In the genomic region with DNA sequence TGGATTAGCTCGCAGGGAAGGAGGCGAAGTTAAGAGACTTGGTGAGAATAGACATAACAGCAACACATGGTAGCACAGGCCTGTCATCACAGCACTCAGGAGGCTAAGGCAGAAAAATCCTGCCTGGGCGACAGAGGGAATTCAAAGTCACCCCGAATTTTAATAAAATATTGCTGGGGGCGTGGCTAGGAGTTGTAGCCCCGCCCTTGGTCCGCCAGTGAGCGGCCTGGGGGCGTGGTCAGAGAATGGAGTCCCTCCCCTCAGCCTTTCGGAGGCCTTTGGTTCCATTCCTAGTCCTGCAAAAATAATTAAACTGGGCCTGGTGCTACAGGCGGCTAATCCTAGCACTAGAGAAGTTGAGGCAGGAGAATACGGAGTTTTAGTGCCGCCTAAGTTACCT, we compare ENCODE assay signal across 9 mouse cellular contexts. TPM values are rescaled to one million over a fixed set of nuclear protein-coding genes. Genes with fewer than 3 reads are reported as not detected.
DNase-seq lines count a peak whose midpoint lies in the region; ATAC-seq and TF ChIP-seq lines count a peak whose summit lies in the region.
"Had no signal": no experiment of that assay in that cellular context is flagged by ENCODE, and none has a peak within 500 bp of the region (broad histone marks: within the 10 kb centered on the region; RNA-seq: fewer than 3 reads in every experiment).

No protein-coding gene starts in this region.

- no peak for DNase-seq in limb, embryonic 10.5 days (ENCODE audit: low spot score)
- no peak for DNase-seq in G1E (ENCODE audit: low spot score)
- no peak for DNase-seq in embryonic facial prominence, embryonic 10.5 days (ENCODE audit: low spot score)
- DNase-seq in liver, embryonic 14.5 days (ENCODE audit: low read depth in 3 of 3, low spot score in 3 of 3), result peak; percentile 56 to 63 (median 56)
- DNase-seq in gastrocnemius, postnatal 4 days (ENCODE audit: low spot score in 2 of 2), result no peak
- no peak for DNase-seq in Muller cell, postnatal 12 days (ENCODE audit: inconsistent ontology term)

- WGBS in limb, embryonic 12.5 days, result 7% methylated on average over 13 of the region's 13 CpGs
- 6% methylated on average over 13 of the region's 13 CpGs for WGBS in limb, embryonic 10.5 days
- WGBS in embryonic facial prominence, embryonic 10.5 days, result 11% methylated on average over 13 of the region's 13 CpGs
- WGBS in liver, embryonic 14.5 days (ENCODE audit: insufficient replicate concordance), result 10% methylated on average over 13 of the region's 13 CpGs

- no peak for TF ChIP-seq EP300 in liver, embryonic 14.5 days (IDR thresholded peaks at IDR 0.05; ENCODE audit: low read depth)

- H3K9me3 ChIP-seq in limb, embryonic 12.5 days, result no peaks in the 10 kb centered on the region
- no peaks in the 10 kb centered on the region for H3K9me3 ChIP-seq in limb, embryonic 10.5 days (replicated peaks)
- no peaks in the 10 kb centered on the region for H3K9me3 ChIP-seq in G1E (replicated peaks)
- H3K9me3 ChIP-seq in embryonic facial prominence, embryonic 10.5 days, result no peaks in the 10 kb centered on the region
- no peaks in the 10 kb centered on the region for H3K9me3 ChIP-seq in liver, embryonic 14.5 days (ENCODE audit: control insufficient read depth, low read length)

- no peak for TF ChIP-seq CTCF in G1E (IDR thresholded peaks at IDR 0.05; ENCODE audit: low read depth, low read length)
- TF ChIP-seq CTCF in liver, embryonic 14.5 days (IDR thresholded peaks at IDR 0.05; ENCODE audit: low read depth), result no peak

- H3K36me3 ChIP-seq in limb, embryonic 12.5 days, result no peaks in the 10 kb centered on the region
- 0 out of 2 replicates have a peak, but pooled peaks cover 1% of the 10 kb centered on the region for H3K36me3 ChIP-seq in limb, embryonic 10.5 days
- H3K36me3 ChIP-seq in G1E (replicated peaks), result peaks cover 7% of the 10 kb centered on the region
- H3K36me3 ChIP-seq in embryonic facial prominence, embryonic 10.5 days (replicated peaks), result peaks cover 2% of the 10 kb centered on the region; the same call in 1 of the 2 replicates
- no peaks in the 10 kb centered on the region for H3K36me3 ChIP-seq in liver, embryonic 14.5 days (replicated peaks; ENCODE audit: control insufficient read depth, insufficient read depth, low read depth)

- H3K4me3 ChIP-seq in limb, embryonic 12.5 days (replicated peaks), result no peak overlapping the region
- H3K4me3 ChIP-seq in limb, embryonic 10.5 days, result no peak overlapping the region
- H3K4me3 ChIP-seq in G1E (ENCODE audit: low read depth, low read length), result peak overlapping the region; percentile 69
- H3K4me3 ChIP-seq in embryonic facial prominence, embryonic 10.5 days, result peak overlapping the region; percentile 30; the same call in 1 of the 2 replicates
- H3K4me3 ChIP-seq in liver, embryonic 14.5 days (ENCODE audit: insufficient read depth in 1 of 2, low read depth in 2 of 2, low read length in 2 of 2), result peak overlapping the region; percentile 38 to 54

- H3K27ac ChIP-seq in limb, embryonic 12.5 days, result no peak overlapping the region
- no peak overlapping the region for H3K27ac ChIP-seq in limb, embryonic 10.5 days
- H3K27ac ChIP-seq in embryonic facial prominence, embryonic 10.5 days (replicated peaks), result no peak overlapping the region
- H3K27ac ChIP-seq in liver, embryonic 14.5 days, result peak overlapping the region; percentile 58
- H3K27ac ChIP-seq: macrophage had no signal

- H3K9ac ChIP-seq in limb, embryonic 12.5 days (replicated peaks), result no peak overlapping the region
- peak overlapping the region; percentile 23 for H3K9ac ChIP-seq in liver, embryonic 14.5 days (replicated peaks)

- 0 out of 2 replicates have a peak overlapping the region, but pooled peaks have one; percentile 7 for H3K4me2 ChIP-seq in limb, embryonic 12.5 days
- peak overlapping the region; percentile 70 for H3K4me2 ChIP-seq in liver, embryonic 14.5 days (ENCODE audit: low read depth)

- ATAC-seq in limb, embryonic 12.5 days (ENCODE audit: insufficient number of reproducible peaks, insufficient read depth, low FRiP score, low TSS enrichment, low read depth), result no peak
- ATAC-seq in G1E (ENCODE audit: extremely low read depth, insufficient number of reproducible peaks, low FRiP score, poor library complexity, severe bottlenecking), result no peak
- no peak for ATAC-seq in liver, embryonic 14.5 days (ENCODE audit: insufficient read depth)

- peaks cover 10% of the 10 kb centered on the region; the same call in 1 of the 2 replicates for H3K4me1 ChIP-seq in limb, embryonic 12.5 days (replicated peaks)
- H3K4me1 ChIP-seq in limb, embryonic 10.5 days, result peaks cover 27% of the 10 kb centered on the region
- H3K4me1 ChIP-seq in G1E (ENCODE audit: insufficient read depth, low read depth, low read length), result peaks cover 62% of the 10 kb centered on the region
- peaks cover 37% of the 10 kb centered on the region for H3K4me1 ChIP-seq in embryonic facial prominence, embryonic 10.5 days
- peaks cover 42 to 57% of the 10 kb centered on the region in 2 experiments for H3K4me1 ChIP-seq in liver, embryonic 14.5 days (replicated peaks; ENCODE audit: control insufficient read depth in 2 of 2, insufficient read depth in 2 of 2, low read length in 1 of 2)

- peaks cover 56% of the 10 kb centered on the region for H3K27me3 ChIP-seq in limb, embryonic 12.5 days
- H3K27me3 ChIP-seq in limb, embryonic 10.5 days (ENCODE audit: low read depth, poor library complexity, severe bottlenecking), result peaks cover 61% of the 10 kb centered on the region
- H3K27me3 ChIP-seq in G1E (ENCODE audit: insufficient read depth, low read length), result peaks cover 61% of the 10 kb centered on the region
- peaks cover 52% of the 10 kb centered on the region for H3K27me3 ChIP-seq in embryonic facial prominence, embryonic 10.5 days (replicated peaks; ENCODE audit: low read depth, poor library complexity, severe bottlenecking)
- H3K27me3 ChIP-seq in liver, embryonic 14.5 days (ENCODE audit: control insufficient read depth, insufficient read depth, low read length), result no peaks in the 10 kb centered on the region

RNA-seq across cellular contexts. Expression of a gene that starts 3.2 kb away (rescaled TPM):
- 0.29 and 0.50 TPM in 2 replicates for polyA plus RNA-seq in limb, embryonic 12.5 days (2016; fragmentation: Nextera tagmentation; extraction: Ambion mirVana)
- polyA plus RNA-seq in limb, embryonic 10.5 days (2016; fragmentation: Nextera tagmentation; extraction: Ambion mirVana), result 0.26 and 0.53 TPM in 2 replicates
- total RNA-seq in G1E (2014; fragmentation: Nextera tagmentation) (not detected in 2 replicates), G1E (2017) (0.05 and 0.06 TPM in 2 replicates)
- polyA plus RNA-seq in G1E (2012), result 0.02 TPM in 1 of 2 replicates, not detected in the other
- 0.51 and 0.75 TPM in 2 replicates for polyA plus RNA-seq in embryonic facial prominence, embryonic 10.5 days (2016; fragmentation: Nextera tagmentation; extraction: Ambion mirVana)
- 0.01 and 0.02 TPM in 2 replicates for polyA plus RNA-seq in liver, embryonic 14.5 days (2012; rRNA removed)
- polyA plus RNA-seq in liver, embryonic 14.5 days (2014; fragmentation: Nextera tagmentation; extraction: Ambion mirVana), result 0.05 TPM in 1 of 2 replicates, not detected in the other
- under 1 TPM; 0.05 TPM for total RNA-seq in gastrocnemius, postnatal 4 days (2021)
- polyA plus RNA-seq: macrophage had no signal

RNA-seq across cellular contexts. Expression of a gene that starts 25.6 kb away (rescaled TPM):
- polyA plus RNA-seq in limb, embryonic 12.5 days (2016; fragmentation: Nextera tagmentation; extraction: Ambion mirVana), result 33.4 and 34.1 TPM in 2 replicates
- polyA plus RNA-seq in limb, embryonic 10.5 days (2016; fragmentation: Nextera tagmentation; extraction: Ambion mirVana), result 40.8 and 42.6 TPM in 2 replicates
- total RNA-seq in G1E (2014; fragmentation: Nextera tagmentation) (62.1 and 68.3 TPM in 2 replicates), G1E (2017) (10.9 and 14.3 TPM in 2 replicates)
- polyA plus RNA-seq in G1E (2012), result 148 and 173 TPM in 2 replicates
- 34.7 and 35.0 TPM in 2 replicates for polyA plus RNA-seq in embryonic facial prominence, embryonic 10.5 days (2016; fragmentation: Nextera tagmentation; extraction: Ambion mirVana)
- 19.1 and 24.8 TPM in 2 replicates for polyA plus RNA-seq in liver, embryonic 14.5 days (2012; rRNA removed)
- polyA plus RNA-seq in liver, embryonic 14.5 days (2014; fragmentation: Nextera tagmentation; extraction: Ambion mirVana), result 10.7 and 14.0 TPM in 2 replicates
- total RNA-seq in gastrocnemius, postnatal 4 days (2021), result 10 to 100 TPM; 22.0 to 24.9 TPM

RNA-seq across cellular contexts. Expression of a gene that starts 41.1 kb away (rescaled TPM):
- not detected in 2 replicates for polyA plus RNA-seq in limb, embryonic 12.5 days (2016; fragmentation: Nextera tagmentation; extraction: Ambion mirVana)
- not detected in 2 replicates for polyA plus RNA-seq in limb, embryonic 10.5 days (2016; fragmentation: Nextera tagmentation; extraction: Ambion mirVana)
- total RNA-seq in G1E (2014; fragmentation: Nextera tagmentation) (not detected in 2 replicates), G1E (2017) (0.06 and 0.11 TPM in 2 replicates)
- not detected in 2 replicates for polyA plus RNA-seq in G1E (2012)
- 0.17 and 0.58 TPM in 2 replicates for polyA plus RNA-seq in embryonic facial prominence, embryonic 10.5 days (2016; fragmentation: Nextera tagmentation; extraction: Ambion mirVana)
- 0.02 TPM in 2 replicates for polyA plus RNA-seq in liver, embryonic 14.5 days (2012; rRNA removed)
- polyA plus RNA-seq in liver, embryonic 14.5 days (2014; fragmentation: Nextera tagmentation; extraction: Ambion mirVana), result not detected in 2 replicates
- not detected for total RNA-seq in gastrocnemius, postnatal 4 days (2021)
- total RNA-seq: adrenal gland, adult 18-20 months had no signal
- polyA plus RNA-seq: macrophage had no signal

RNA-seq across cellular contexts. Expression of a gene that starts 41.4 kb away (rescaled TPM):
- polyA plus RNA-seq in limb, embryonic 12.5 days (2016; fragmentation: Nextera tagmentation; extraction: Ambion mirVana), result 12.1 and 12.4 TPM in 2 replicates
- 8.7 and 11.3 TPM in 2 replicates for polyA plus RNA-seq in limb, embryonic 10.5 days (2016; fragmentation: Nextera tagmentation; extraction: Ambion mirVana)
- total RNA-seq in G1E (2014; fragmentation: Nextera tagmentation) (10.8 and 14.0 TPM in 2 replicates), G1E (2017) (6.1 and 8.1 TPM in 2 replicates)
- 105 and 141 TPM in 2 replicates for polyA plus RNA-seq in G1E (2012)
- polyA plus RNA-seq in embryonic facial prominence, embryonic 10.5 days (2016; fragmentation: Nextera tagmentation; extraction: Ambion mirVana), result 8.5 TPM in 2 replicates
- polyA plus RNA-seq in liver, embryonic 14.5 days (2012; rRNA removed), result 12.5 and 13.8 TPM in 2 replicates
- 10.6 and 12.3 TPM in 2 replicates for polyA plus RNA-seq in liver, embryonic 14.5 days (2014; fragmentation: Nextera tagmentation; extraction: Ambion mirVana)
- 1 to 10 TPM; 7.5 to 8.5 TPM for total RNA-seq in gastrocnemius, postnatal 4 days (2021)

RNA-seq across cellular contexts. Expression of a gene that starts 54.4 kb away (rescaled TPM):
- polyA plus RNA-seq in limb, embryonic 12.5 days (2016; fragmentation: Nextera tagmentation; extraction: Ambion mirVana), result 108 and 110 TPM in 2 replicates
- polyA plus RNA-seq in limb, embryonic 10.5 days (2016; fragmentation: Nextera tagmentation; extraction: Ambion mirVana), result 104 and 108 TPM in 2 replicates
- 12.4 and 14.6 TPM in 2 replicates for total RNA-seq in G1E (2014; fragmentation: Nextera tagmentation)
- 37.8 and 44.0 TPM in 2 replicates for total RNA-seq in G1E (2017)
- 574 and 928 TPM in 2 replicates for polyA plus RNA-seq in G1E (2012)
- 79.8 and 84.9 TPM in 2 replicates for polyA plus RNA-seq in embryonic facial prominence, embryonic 10.5 days (2016; fragmentation: Nextera tagmentation; extraction: Ambion mirVana)
- polyA plus RNA-seq in liver, embryonic 14.5 days (2012; rRNA removed), result 41.2 and 51.0 TPM in 2 replicates
- 55.0 and 63.4 TPM in 2 replicates for polyA plus RNA-seq in liver, embryonic 14.5 days (2014; fragmentation: Nextera tagmentation; extraction: Ambion mirVana)
- total RNA-seq in gastrocnemius, postnatal 4 days (2021), result 10 to 100 TPM; 79.7 to 81.6 TPM

Comparison
In these comparisons a context has a peak if more than half of its experiments do, and no peak if none do; other contexts are left out.
1. H3K4me3 ChIP-seq: peak in G1E (single experiment), embryonic facial prominence, embryonic 10.5 days (single experiment) and liver, embryonic 14.5 days (2 of 2); none in limb, embryonic 12.5 days (single experiment) and limb, embryonic 10.5 days (single experiment).
2. DNase-seq: peak in liver, embryonic 14.5 days (3 of 3); none in limb, embryonic 10.5 days (single experiment), G1E (single experiment), embryonic facial prominence, embryonic 10.5 days (single experiment), gastrocnemius, postnatal 4 days (0 of 2) and Muller cell, postnatal 12 days (single experiment).